Mouse (Mus musculus) heart, postnatal 25 days (tissue): ENCODE data around the gene Sart3. TPM values are rescaled to one million over a fixed set of nuclear protein-coding genes. Genes with fewer than 3 reads are reported as not detected.

Source experiments
- total RNA-seq, 2 experiments: library from RNA; stranded (reverse); gene quantifications; 2 replicates each; pipeline ENCODE4 v1.2.3; 2021

The Sart3 gene
- total RNA-seq, 2 experiments from 2014 or later: 14.1 to 17.1 TPM

Other genes starting within 250 kb of the Sart3 start
- gene Cmklr1, start 122.1 kb downstream of the Sart3 start, total RNA-seq: 10 to 100 TPM; 23.6 to 29.9 TPM
- not detected for gene 1700069L16Rik, start 47.7 kb downstream of the Sart3 start, total RNA-seq
- gene Ficd, start 36.7 kb downstream of the Sart3 start, total RNA-seq: 1 to 10 TPM; 6.4 to 7.8 TPM
- 100 to 1,000 TPM; 164 to 165 TPM for gene Iscu, start 238 bp upstream of the Sart3 start, total RNA-seq
- 1 to 10 TPM; 6.7 to 7.3 TPM for gene Tmem119, start 28.0 kb upstream of the Sart3 start, total RNA-seq
- 1 to 10 TPM; 2.4 to 3.6 TPM for gene Selplg, start 60.1 kb upstream of the Sart3 start, total RNA-seq
- 10 to 100 TPM; 34.5 to 35.2 TPM for gene Coro1c, start 136.2 kb upstream of the Sart3 start, total RNA-seq
- gene Ssh1, start 221.4 kb upstream of the Sart3 start, total RNA-seq: 10 to 100 TPM; 13.4 to 16.9 TPM
- not detected for gene Dao, start 231.2 kb upstream of the Sart3 start, total RNA-seq